Mouse (Mus musculus): ENCODE results near the gene Lima1.

DNA sequence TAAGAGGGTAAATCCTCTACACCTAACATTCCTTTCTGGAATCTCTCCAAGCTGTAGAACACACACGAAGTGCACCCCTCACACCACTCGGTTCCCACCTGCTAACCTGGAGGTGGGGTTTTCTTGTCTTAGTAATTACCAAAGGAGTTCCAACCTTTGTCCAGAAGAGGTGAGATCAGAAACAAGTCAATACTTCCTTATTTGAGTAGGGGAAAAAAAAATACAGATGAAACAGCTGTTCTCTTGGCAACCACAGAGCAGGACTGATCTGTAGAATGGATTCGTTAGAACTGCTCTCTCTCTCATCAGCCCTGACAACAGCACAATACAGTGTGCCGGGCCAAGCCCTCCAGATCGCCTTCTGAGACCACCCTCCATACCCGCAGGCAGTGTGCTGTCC, 28.6 kb downstream of the Lima1 start:
- no peak for TF ChIP-seq CTCF (IDR thresholded peaks at IDR 0.05; ENCODE audit: low read depth)
- TF ChIP-seq EP300 (optimal IDR thresholded peaks at IDR 0.05), result no peak

All from stomach, postnatal 0 days (tissue).